Mouse (Mus musculus): ENCODE results near the gene N4bp3. TPM values are rescaled to one million over a fixed set of nuclear protein-coding genes. Genes with fewer than 3 reads are reported as not detected.

The N4bp3 gene
- total and polyA plus RNA-seq, 3 experiments = 19.1 to 22.1 (median 21.2) TPM

DNA sequence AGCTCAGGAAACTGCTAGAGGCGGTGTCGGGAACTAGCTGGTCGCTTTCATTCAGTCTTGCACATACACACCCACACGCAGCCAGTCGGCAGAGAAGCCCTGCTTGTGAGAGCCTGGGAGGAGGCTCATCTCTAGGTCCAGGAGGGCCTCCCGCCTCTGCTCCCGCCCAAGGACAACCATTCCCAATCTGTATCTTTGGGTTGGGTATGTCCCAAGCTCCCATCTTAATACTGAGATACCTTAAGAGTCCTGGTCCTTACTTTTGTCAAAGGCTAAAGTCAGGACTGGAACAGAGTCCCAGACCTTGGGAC is 798 bp downstream of the N4bp3 start:
- no peak overlapping the region for H3K27ac ChIP-seq (ENCODE audit: insufficient read depth, low read depth)
- peaks cover 35 to 52% of the 10 kb centered on the region in 2 experiments for H3K4me1 ChIP-seq (ENCODE audit: control insufficient read depth in 1 of 2, insufficient read depth in 2 of 2)
- in situ Hi-C loops (cut with MboI; ENCODE audit: low pct_ligation_motif_present, low pct_unique_long_range_greater_than_20kb, low sequenced_read_pairs) = no loop called here
- no peaks in the 10 kb centered on the region for H3K27me3 ChIP-seq (replicated peaks)
- no peak for DNase-seq (ENCODE audit: extremely low read depth)
- no peak for TF ChIP-seq ZNF384 (IDR thresholded peaks at IDR 0.05; ENCODE audit: low read depth, low read length)
- no peak for TF ChIP-seq CTCF (conservative IDR thresholded peaks at IDR 0.05 in 1 of 2, IDR thresholded peaks at IDR 0.05 in 1 of 2; ENCODE audit: low read depth in 2 of 2, low read length in 2 of 2)
- TF ChIP-seq SIN3A (IDR thresholded peaks at IDR 0.05; ENCODE audit: low read length) = peak; percentile 69; the same call in 1 of the 2 replicates
- TF ChIP-seq ELF1 (IDR thresholded peaks at IDR 0.05; ENCODE audit: low read depth, low read length) = no peak
- H3K9me3 ChIP-seq (replicated peaks; ENCODE audit: low read length) = peaks cover 8% of the 10 kb centered on the region
- peak overlapping the region; percentile 41 for H3K4me2 ChIP-seq (ENCODE audit: insufficient read depth, low read depth, poor library complexity, severe bottlenecking)
- H3K4me3 ChIP-seq (replicated peaks in 1 of 3; ENCODE audit: low read depth in 2 of 3, low read length in 2 of 3, poor library complexity in 1 of 3) = peak overlapping the region; percentile 80 to 99 (median 80)
- dilution Hi-C loops (cut with MboI; ENCODE audit: extremely low pct_ligation_motif_present, extremely low pct_unique_long_range_greater_than_20kb, low sequenced_read_pairs) = no loop called here
- H3K36me3 ChIP-seq (replicated peaks in 1 of 2; ENCODE audit: control insufficient read depth in 1 of 2, insufficient read depth in 1 of 2, low read length in 1 of 2) = peaks cover 8 to 31% of the 10 kb centered on the region in 2 experiments
- H3K79me2 ChIP-seq (replicated peaks; ENCODE audit: control insufficient read depth, extremely low read depth, insufficient read depth, poor library complexity, severe bottlenecking) = peaks cover 6% of the 10 kb centered on the region; the same call in 1 of the 2 replicates
- peak overlapping the region; percentile 61 for H3K9ac ChIP-seq (ENCODE audit: insufficient read depth, low read depth)

- Histone ChIP-seq H3K27me3 (replicated peaks) (no peaks in the 10 kb centered on the region), H3K9ac (ENCODE audit: insufficient read depth, low read depth) (peak overlapping the region; percentile 61), H3K79me2 (replicated peaks; ENCODE audit: control insufficient read depth, extremely low read depth, insufficient read depth, poor library complexity, severe bottlenecking) (peaks cover 6% of the 10 kb centered on the region; the same call in 1 of the 2 replicates), H3K9me3 (replicated peaks; ENCODE audit: low read length) (peaks cover 8% of the 10 kb centered on the region), H3K4me3 (replicated peaks in 1 of 3; ENCODE audit: low read depth in 2 of 3, low read length in 2 of 3, poor library complexity in 1 of 3) (peak overlapping the region; percentile 80 to 99 (median 80)), H3K27ac (ENCODE audit: insufficient read depth, low read depth) (no peak overlapping the region), H3K4me2 (ENCODE audit: insufficient read depth, low read depth, poor library complexity, severe bottlenecking) (peak overlapping the region; percentile 41), H3K36me3 (replicated peaks in 1 of 2; ENCODE audit: control insufficient read depth in 1 of 2, insufficient read depth in 1 of 2, low read length in 1 of 2) (peaks cover 5 to 26% of the 10 kb centered on the region in 2 experiments), H3K4me1 (ENCODE audit: control insufficient read depth in 1 of 2, insufficient read depth in 2 of 2) (peaks cover 40 to 57% of the 10 kb centered on the region in 2 experiments)
- dilution Hi-C loops (cut with MboI; ENCODE audit: extremely low pct_ligation_motif_present, extremely low pct_unique_long_range_greater_than_20kb, low sequenced_read_pairs) = no loop called here
- no peak for DNase-seq (ENCODE audit: extremely low read depth)
- TF ChIP-seq HCFC1 (IDR thresholded peaks at IDR 0.05; ENCODE audit: low read depth, low read length) (no peak), MAX (IDR thresholded peaks at IDR 0.05; ENCODE audit: low read length) (peak; percentile 30; the same call in 1 of the 2 replicates)
- in situ Hi-C loops (cut with MboI; ENCODE audit: low pct_ligation_motif_present, low pct_unique_long_range_greater_than_20kb, low sequenced_read_pairs) = no loop called here
Observed at GRCm38 (mm10) chr11:51649111-51649888, 1.3 kb downstream of the N4bp3 start.

GRCm38 (mm10) chr11:51648566-51648965 is 2.1 kb downstream of the N4bp3 start:
- dilution Hi-C loops (cut with MboI; ENCODE audit: extremely low pct_ligation_motif_present, extremely low pct_unique_long_range_greater_than_20kb, low sequenced_read_pairs) = no loop called here
- Histone ChIP-seq H3K79me2 (replicated peaks; ENCODE audit: control insufficient read depth, extremely low read depth, insufficient read depth, poor library complexity, severe bottlenecking) (peaks cover 6% of the 10 kb centered on the region; the same call in 1 of the 2 replicates), H3K9me3 (replicated peaks; ENCODE audit: low read length) (peaks cover 8% of the 10 kb centered on the region), H3K27me3 (replicated peaks) (no peaks in the 10 kb centered on the region), H3K4me1 (ENCODE audit: control insufficient read depth in 1 of 2, insufficient read depth in 2 of 2) (peaks cover 44 to 64% of the 10 kb centered on the region in 2 experiments), H3K27ac (ENCODE audit: insufficient read depth, low read depth) (no peak overlapping the region), H3K9ac (ENCODE audit: insufficient read depth, low read depth) (no peak overlapping the region), H3K4me2 (ENCODE audit: insufficient read depth, low read depth, poor library complexity, severe bottlenecking) (peak overlapping the region; percentile 8; the same call in 1 of the 2 replicates), H3K36me3 (replicated peaks in 1 of 2; ENCODE audit: control insufficient read depth in 1 of 2, insufficient read depth in 1 of 2, low read length in 1 of 2) (peaks cover 9 to 28% of the 10 kb centered on the region in 2 experiments), H3K4me3 (replicated peaks in 1 of 3; ENCODE audit: low read depth in 2 of 3, low read length in 2 of 3, poor library complexity in 1 of 3) (peak overlapping the region in 1 of 3 experiments; percentile 2)
- no peak for DNase-seq (ENCODE audit: extremely low read depth)
- TF ChIP-seq CHD2 (IDR thresholded peaks at IDR 0.05; ENCODE audit: low read length) = peak; percentile 37; the same call in 1 of the 2 replicates
- TF ChIP-seq MXI1 (IDR thresholded peaks at IDR 0.05; ENCODE audit: low read depth, low read length) = no peak
- no peak for TF ChIP-seq SMC3 (IDR thresholded peaks at IDR 0.05; ENCODE audit: low read depth, low read length)
- no peak for TF ChIP-seq HCFC1 (IDR thresholded peaks at IDR 0.05; ENCODE audit: low read depth, low read length)
- in situ Hi-C loops (cut with MboI; ENCODE audit: low pct_ligation_motif_present, low pct_unique_long_range_greater_than_20kb, low sequenced_read_pairs) = no loop called here
